Mouse (Mus musculus) testis, postnatal 14 days (tissue): ENCODE measurements around the gene Gm17655.
"Not testable (repeated sequence)": the region's sequence is repeated elsewhere in the genome, so short reads cannot be mapped to it uniquely, and the experiment has no call there.

Experiments
- DNase-seq: peaks from one replicate; pipeline ENCODE4 v3.0.0; 2021; ENCODE audit warnings: low spot score

Gm17655 gene

GRCm38 (mm10) chr5:110072413-110072812 lies at the start of gene Gm17655:
Gene Gm17655, minus strand, starts transcription at chr5:110072513.
- DNase-seq: not testable (repeated sequence)

DNA sequence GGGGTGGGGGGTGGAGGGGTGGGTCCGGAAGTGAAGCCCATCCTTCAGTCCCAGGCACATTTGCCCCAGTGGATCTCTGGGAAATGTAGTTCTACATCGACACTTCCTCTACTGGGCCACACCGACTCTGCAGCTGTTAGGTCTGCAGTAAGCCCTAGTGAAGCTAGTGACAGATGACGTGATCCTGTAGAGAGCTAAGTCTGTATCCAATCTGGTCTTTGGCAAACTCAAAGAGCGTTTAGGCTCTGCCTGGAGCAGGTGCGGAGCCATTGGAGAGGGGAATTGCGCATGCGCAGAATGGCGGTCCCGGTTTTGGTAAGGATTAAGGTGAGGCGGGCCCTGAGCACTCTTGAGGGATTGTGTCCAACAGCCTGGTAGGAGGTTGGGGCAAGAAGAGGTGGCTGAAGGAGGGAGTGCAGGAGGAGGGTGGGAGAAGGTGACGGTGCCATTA lies 37.7 kb upstream of the Gm17655 start, which contains the start of gene Zfp605:
Zfp605 (plus strand) TSS at position 102 of the 451 bp plus-strand sequence.
- DNase-seq: peak; percentile 87

DNA sequence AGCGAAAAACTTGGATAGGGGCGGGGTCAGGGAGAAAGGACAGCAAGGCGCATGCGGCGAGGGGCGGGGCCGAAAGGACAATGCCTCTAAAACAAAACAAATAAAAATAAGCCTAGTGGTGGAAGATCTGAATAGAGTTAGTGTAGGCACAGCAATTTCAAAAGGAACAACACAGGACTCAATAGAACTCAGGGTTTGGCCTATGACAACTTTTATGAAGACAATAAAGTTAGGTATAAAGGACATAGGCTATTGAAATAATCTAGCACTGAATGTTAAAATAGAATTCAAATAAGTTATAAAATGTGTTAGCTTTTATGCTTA lies 36.0 kb upstream of the Gm17655 start:
- DNase-seq: no peak

DNA sequence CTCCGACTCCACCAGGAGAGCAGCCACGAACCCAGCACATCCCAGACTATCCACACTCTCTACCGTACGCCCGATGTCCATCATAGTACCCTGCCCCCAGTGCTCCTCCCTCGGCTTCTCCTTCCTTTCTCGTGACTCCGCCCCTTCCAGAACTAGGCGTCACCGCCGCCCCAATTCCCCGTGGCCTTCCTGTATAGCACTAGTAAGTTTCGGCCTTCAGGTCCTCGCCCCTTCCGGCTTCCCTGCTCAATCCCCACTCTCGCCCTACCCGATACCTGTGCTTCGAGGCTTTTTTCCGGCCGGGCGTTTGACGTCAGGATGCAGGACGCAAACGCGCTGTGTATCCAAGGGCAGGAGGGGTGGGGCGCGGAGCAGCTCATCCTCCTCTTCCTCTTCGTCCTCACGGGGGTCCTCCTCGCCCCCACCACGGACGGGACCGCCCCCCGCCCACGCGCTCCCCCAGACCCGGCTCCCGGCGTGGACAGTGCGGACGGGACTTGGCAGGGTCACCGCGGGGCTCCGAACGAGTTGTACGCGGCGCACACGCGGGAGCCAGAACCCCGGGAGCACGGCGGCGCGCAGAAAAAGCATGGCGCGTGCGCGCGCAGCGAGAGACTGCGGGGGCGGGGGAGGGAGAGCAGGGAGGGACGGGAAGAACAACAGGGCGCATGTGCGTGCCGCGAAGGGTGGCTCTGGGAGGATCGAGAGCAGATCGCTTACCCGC lies 35.4 kb upstream of the Gm17655 start, which contains the start of gene Gtpbp6:
Gtpbp6 (minus strand) TSS at position 617 of the 724 bp plus-strand sequence.
- peak; percentile 96 for DNase-seq

GRCm38 (mm10) chr5:110106901-110107564 lies 34.7 kb upstream of the Gm17655 start:
- DNase-seq: no peak

DNA sequence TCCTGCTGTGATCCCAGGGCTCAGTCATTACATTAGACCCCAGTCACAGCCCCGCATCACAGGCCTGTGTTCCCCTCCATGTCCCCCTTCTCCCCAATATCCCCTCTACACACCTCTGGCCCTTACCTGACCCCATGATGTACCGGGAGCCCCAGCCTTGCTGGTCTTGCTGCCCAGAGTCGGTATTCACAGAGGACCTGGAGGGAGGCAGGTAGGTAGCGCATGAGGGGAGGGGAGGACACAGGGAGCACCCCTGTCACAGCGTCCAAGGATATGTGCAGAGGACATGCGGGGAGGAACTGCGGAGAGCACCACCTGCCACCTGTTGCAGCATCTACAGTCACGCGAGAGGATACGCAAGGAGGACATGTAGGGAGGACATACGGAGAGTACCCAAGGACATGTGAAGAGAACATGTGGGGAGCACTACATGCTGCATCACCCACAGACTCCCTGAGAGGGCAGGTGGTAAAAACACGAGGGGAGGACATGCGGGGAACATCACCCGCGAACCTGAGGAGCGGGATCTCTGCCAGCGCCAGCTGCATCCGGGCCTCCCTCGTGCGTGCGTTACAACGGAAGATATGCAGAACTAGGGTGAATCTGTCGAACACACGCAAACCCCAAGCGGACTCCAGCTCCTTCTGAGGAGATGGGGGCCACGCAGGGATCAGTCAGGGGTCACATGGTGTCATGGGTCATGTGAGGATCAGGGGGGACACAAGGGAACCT lies 34.0 kb upstream of the Gm17655 start:
- DNase-seq: no peak

- DNase-seq: no peak
Measured at GRCm38 (mm10) chr5:110104616-110105380, 32.5 kb upstream of the Gm17655 start.

DNA sequence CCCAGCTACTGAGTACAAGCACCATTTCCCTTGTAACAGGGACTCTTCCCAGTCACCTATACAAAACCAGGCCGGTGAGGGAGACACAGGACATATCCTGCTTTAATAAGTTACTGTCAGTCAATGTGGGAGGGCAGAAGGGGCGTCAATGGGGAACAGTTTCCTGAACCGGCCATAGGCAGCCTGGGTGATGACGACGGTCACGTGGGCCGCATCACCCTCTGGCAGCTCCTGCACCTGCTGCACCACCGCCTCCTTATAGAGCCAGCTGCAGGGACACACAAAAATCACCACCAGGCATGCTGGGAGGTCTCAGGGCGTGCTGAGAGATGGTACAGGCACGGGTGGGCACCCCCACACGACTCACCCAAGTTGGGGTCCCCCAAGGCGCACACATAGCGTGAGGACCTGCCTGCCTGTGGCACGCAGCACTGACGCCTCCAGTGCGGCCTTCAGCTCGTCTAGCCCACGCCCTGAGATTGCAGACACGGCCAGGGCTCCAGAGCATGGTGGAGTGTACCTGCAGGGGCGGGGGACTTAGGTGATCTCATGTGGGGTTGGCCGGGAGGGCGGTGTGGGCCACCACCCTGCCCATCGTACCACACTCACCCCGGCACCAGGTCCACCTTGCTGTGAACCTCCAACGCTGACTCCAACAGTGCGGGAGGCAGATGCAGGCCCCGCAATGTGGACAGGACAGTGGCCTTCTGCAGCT lies 31.7 kb upstream of the Gm17655 start:
- DNase-seq: no peak

DNA sequence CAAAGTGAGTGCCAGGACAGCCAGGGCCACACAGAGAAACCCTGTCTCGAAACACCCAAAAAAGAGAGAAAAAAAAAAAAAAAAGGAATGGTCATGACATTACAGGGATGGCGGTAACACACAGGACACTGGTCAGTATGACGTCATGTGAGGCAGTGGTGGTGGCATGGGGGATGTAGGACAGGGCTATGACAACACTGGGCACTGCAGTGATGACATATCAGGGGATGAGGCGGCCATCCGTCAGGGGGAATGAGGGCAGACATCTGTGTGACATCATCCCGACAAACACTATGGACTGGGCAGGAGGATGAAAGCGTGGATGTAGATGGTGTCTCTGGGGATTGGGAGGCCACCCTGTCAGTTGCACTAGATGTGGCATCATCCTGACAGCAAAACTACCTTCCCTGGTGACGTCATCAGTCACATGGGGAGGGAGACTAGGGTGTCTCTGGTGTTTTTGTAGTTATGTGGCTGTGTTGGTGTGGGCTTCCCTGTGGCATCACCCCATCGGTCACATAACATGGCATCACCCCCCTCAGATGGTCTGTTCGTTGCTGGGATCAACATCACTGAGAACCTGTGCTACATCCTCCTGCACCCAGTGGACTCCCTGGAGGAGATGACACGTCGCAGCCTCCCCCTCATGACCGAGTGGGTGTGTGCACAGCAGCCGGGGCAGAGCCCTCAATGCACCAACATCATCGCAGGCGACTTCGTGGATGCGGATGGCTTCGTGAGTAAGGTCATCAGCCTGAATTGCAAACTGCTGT lies 30.7 kb upstream of the Gm17655 start:
- DNase-seq: no peak

GRCm38 (mm10) chr5:110102429-110102828 lies 30.1 kb upstream of the Gm17655 start:
- no peak for DNase-seq

- DNase-seq: peak; percentile 61
Measured at GRCm38 (mm10) chr5:110101716-110102347, 29.5 kb upstream of the Gm17655 start.

DNA sequence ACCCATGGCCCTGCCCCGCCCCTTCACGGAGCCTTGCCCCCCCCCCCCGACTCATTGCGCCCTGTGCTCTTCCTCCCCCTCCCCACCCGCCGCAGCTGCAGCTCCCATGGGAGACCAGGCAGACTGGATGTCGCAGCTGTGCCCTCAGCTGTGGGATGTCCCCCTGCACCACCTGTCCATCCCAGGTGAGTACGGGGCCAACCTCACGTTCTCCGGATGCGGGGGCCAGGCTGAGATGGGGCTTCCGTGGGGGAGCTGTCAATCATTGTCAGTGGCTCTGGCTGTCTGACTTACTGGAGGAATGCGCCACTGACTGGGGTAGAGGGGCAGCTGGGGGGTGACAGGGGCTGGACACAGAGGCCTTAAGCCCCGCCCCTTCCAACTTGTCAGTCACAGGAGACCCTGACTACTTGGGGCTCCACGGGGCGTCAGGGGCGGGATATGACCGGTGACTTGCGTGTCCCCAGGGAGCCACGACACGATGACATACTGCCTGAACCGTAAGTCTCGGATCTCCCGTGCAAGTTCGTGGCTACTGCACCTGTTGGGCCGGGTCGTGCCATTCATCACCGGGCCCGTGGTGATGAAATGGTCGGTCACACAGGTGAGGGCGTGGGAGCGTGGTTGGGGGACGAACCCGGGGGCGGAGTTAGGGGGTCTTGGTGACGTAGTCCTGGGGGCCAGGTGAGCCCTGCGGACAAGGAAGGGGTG lies 28.8 kb upstream of the Gm17655 start:
- peak; percentile 39 for DNase-seq

GRCm38 (mm10) chr5:110099656-110100580 lies 27.6 kb upstream of the Gm17655 start, which contains the start of gene Plcxd1:
Gene Plcxd1, plus strand, starts transcription at chr5:110099969.
- DNase-seq: no peak

DNA sequence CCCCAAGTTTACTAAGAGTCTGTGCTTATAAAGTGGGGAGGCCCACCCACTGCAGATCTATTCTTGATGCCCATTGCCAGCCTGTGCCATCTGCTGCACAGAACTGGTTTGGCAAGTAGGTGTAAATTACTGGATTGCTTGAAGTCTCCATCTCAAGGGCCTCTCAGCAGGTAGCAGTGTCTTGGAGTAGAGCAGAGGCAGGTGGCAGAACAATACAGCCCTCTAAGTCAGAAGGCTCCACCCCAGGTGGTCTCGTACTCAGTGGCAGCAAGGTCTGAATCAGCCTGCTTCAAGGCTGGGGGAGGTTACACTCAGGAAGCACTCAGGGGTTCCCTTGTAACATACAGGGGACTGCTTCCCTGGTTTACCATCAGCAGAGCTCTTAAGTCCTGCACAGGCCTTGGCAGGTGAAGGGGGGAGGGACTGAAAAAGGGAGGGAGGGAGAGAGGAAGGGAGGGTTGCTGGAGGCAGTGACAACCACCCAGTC lies 26.7 kb upstream of the Gm17655 start:
- DNase-seq: no peak

- DNase-seq: no peak
Measured at GRCm38 (mm10) chr5:110094847-110095213, 22.5 kb upstream of the Gm17655 start.

- peak; percentile 87 for DNase-seq
Measured at GRCm38 (mm10) chr5:110094030-110094846, 21.9 kb upstream of the Gm17655 start, which contains the start of gene Gm35315. Gene Gm35315, minus strand, starts transcription at chr5:110094420.

DNA sequence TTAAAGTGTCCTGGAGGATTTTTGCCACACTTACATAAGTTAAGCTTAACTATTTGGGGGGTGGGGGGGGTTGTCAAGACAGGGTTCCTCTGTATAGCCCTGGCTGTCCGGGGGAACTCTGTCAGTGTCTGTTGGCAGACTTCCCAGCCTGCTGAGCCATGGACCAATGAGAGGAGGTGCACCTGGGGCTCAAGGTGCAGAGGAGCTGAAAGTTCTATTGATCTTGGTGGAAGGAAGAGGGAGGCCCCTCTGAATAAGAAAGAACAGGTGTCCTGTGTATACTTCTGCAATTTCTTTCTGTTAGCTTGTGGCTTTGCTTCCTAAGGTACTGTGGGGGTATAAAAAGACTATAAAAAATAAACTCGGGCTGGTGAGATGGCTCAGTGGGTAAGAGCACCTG lies 19.2 kb upstream of the Gm17655 start:
- no peak for DNase-seq
